Mouse (Mus musculus) heart, embryonic 10.5 days (tissue): Measurements from ENCODE around the gene Tnfaip1. TPM values are rescaled to one million over a fixed set of nuclear protein-coding genes. Genes with fewer than 3 reads are reported as not detected.

Experiments used
- DNase-seq: peaks from one replicate; pipeline ENCODE4 v3.0.0-alpha.2; 2017; ENCODE audit warnings: low spot score
- H3K27ac ChIP-seq: fragments of 300-500 bp; sonication (generic); 2 replicates; pipeline ENCODE4 v1.5.1; 2016; ENCODE audit warnings: mild to moderate bottlenecking
- H3K27me3 ChIP-seq: fragments of 300-500 bp; sonication (generic); 2 replicates; pipeline ENCODE4 v1.6.1; 2016; ENCODE audit warnings: mild to moderate bottlenecking; ENCODE audit not compliant: poor library complexity, insufficient read depth, severe bottlenecking
- H3K36me3 ChIP-seq: fragments of 300-500 bp; sonication (generic); 2 replicates; pipeline ENCODE4 v1.6.1; 2016; ENCODE audit warnings: mild to moderate bottlenecking, moderate library complexity
- H3K4me1 ChIP-seq: fragments of 300-500 bp; sonication (generic); 2 replicates; pipeline ENCODE4 v1.6.1; 2016; ENCODE audit warnings: mild to moderate bottlenecking
- H3K4me3 ChIP-seq: fragments of 300-500 bp; sonication (generic); 2 replicates; pipeline ENCODE4 v1.5.1; 2016; ENCODE audit warnings: mild to moderate bottlenecking, moderate library complexity
- H3K9me3 ChIP-seq: fragments of 300-500 bp; sonication (generic); 2 replicates; pipeline ENCODE4 v1.6.1; 2016; ENCODE audit warnings: mild to moderate bottlenecking, moderate library complexity
- WGBS: fragments of 180-500 bp; shearing (Covaris S2); methylation state at CpG from one replicate; pipeline ENCODE4 v1.1.7; 2016; 5-methylcytosine and 5-hydroxymethylcytosine counted together
- polyA plus RNA-seq: library from polyadenylated mRNA; unstranded; fragments of >200 nt; fragmentation: Nextera tagmentation; extraction: Ambion mirVana; gene quantifications from 2 replicates; pipeline ENCODE4 v1.2.1, GENCODE M21; 2016

The Tnfaip1 gene
- polyA plus RNA-seq, 1 experiment from 2014 or later: 92.5 TPM

GRCm38 (mm10) chr11:78475289-78475688 is 60.8 kb downstream of the Tnfaip1 start:
- Histone ChIP-seq H3K4me1 (no peaks in the 10 kb centered on the region), H3K27me3 (peaks cover 6% of the 10 kb centered on the region; the same call in 1 of the 2 replicates), H3K27ac (no peak overlapping the region), H3K9me3 (no peaks in the 10 kb centered on the region), H3K4me3 (no peak overlapping the region), H3K36me3 (no peaks in the 10 kb centered on the region)
- 74% methylated on average over 3 of the region's 3 CpGs for WGBS
- DNase-seq: no peak

Other genes starting within 250 kb of the Tnfaip1 start
- 0.23 and 0.69 TPM in 2 replicates for gene BC030499, start 245.5 kb downstream of the Tnfaip1 start, polyA plus RNA-seq
- gene Spag5, start 234.8 kb downstream of the Tnfaip1 start, polyA plus RNA-seq: 39.1 and 39.3 TPM in 2 replicates
- gene Aldoc, start 213.4 kb downstream of the Tnfaip1 start, polyA plus RNA-seq: 11.2 and 17.2 TPM in 2 replicates
- 72.0 and 78.3 TPM in 2 replicates for gene Pigs, start 207.9 kb downstream of the Tnfaip1 start, polyA plus RNA-seq
- 40.7 and 66.1 TPM in 2 replicates for gene Unc119, start 192.8 kb downstream of the Tnfaip1 start, polyA plus RNA-seq
- gene Foxn1, start 149.8 kb downstream of the Tnfaip1 start, polyA plus RNA-seq: 0.13 TPM in 1 of 2 replicates, not detected in the other
- gene Slc13a2, start 114.1 kb downstream of the Tnfaip1 start, polyA plus RNA-seq: not detected in 2 replicates
- gene Slc46a1, start 70.6 kb downstream of the Tnfaip1 start, polyA plus RNA-seq: 7.8 and 12.8 TPM in 2 replicates
- gene Sarm1, start 38.6 kb downstream of the Tnfaip1 start, polyA plus RNA-seq: 0.10 and 1.5 TPM in 2 replicates
- gene Vtn, start 37.2 kb downstream of the Tnfaip1 start, polyA plus RNA-seq: 1.6 and 43.5 TPM in 2 replicates
- gene Sebox, start 32.9 kb downstream of the Tnfaip1 start, polyA plus RNA-seq: not detected in 2 replicates
- 64.2 and 74.5 TPM in 2 replicates for gene Tmem199, start 24.2 kb downstream of the Tnfaip1 start, polyA plus RNA-seq
- 160 and 165 TPM in 2 replicates for gene Poldip2, start 24.1 kb downstream of the Tnfaip1 start, polyA plus RNA-seq
- gene Ift20, start within 50 bp of the Tnfaip1 start, polyA plus RNA-seq: 92.8 and 95.9 TPM in 2 replicates
- gene Tmem97, start 14.4 kb upstream of the Tnfaip1 start, polyA plus RNA-seq: 91.5 and 105 TPM in 2 replicates
- gene Nlk, start 161.0 kb upstream of the Tnfaip1 start, polyA plus RNA-seq: 10.6 and 13.4 TPM in 2 replicates
- gene Ccnq, start 215.4 kb upstream of the Tnfaip1 start, polyA plus RNA-seq: 33.1 and 35.4 TPM in 2 replicates